Mouse (Mus musculus): ENCODE results near the gene Zic2.

GRCm38 (mm10) chr14:122492015-122492414 is 16.8 kb downstream of the Zic2 start:
- TF ChIP-seq POLR2A (IDR thresholded peaks at IDR 0.05; ENCODE audit: borderline replicate concordance, extremely low read depth, low read depth, low read length) (no peak), CTCF (IDR thresholded peaks at IDR 0.05; ENCODE audit: insufficient read depth, low read length) (no peak)
